Mouse (Mus musculus): ENCODE measurements around the gene Slc25a48. TPM values are rescaled to one million over a fixed set of nuclear protein-coding genes. Genes with fewer than 3 reads are reported as not detected.

The Slc25a48 gene
- not detected in 2 replicates for polyA plus RNA-seq (2015; fragmentation: Nextera tagmentation; extraction: Ambion mirVana)

GRCm38 (mm10) chr13:56438211-56439075 is at the start of gene Slc25a48:
Gene Slc25a48 (plus strand): TSS chr13:56438355.
- Histone ChIP-seq H3K36me3 (no peaks in the 10 kb centered on the region), H3K4me1 (replicated peaks) (peaks cover 17% of the 10 kb centered on the region), H3K9ac (replicated peaks) (no peak within 1 kb of the TSS), H3K9me3 (no peaks in the 10 kb centered on the region), H3K4me3 (replicated peaks) (peak within 1 kb of the TSS; percentile 33), H3K27ac (no peak within 1 kb of the TSS), H3K27me3 (peaks cover 68% of the 10 kb centered on the region), H3K4me2 (replicated peaks) (peak within 1 kb of the TSS; percentile 52)
- WGBS: 4% methylated on average over 51 of the region's 51 CpGs
- ATAC-seq: peak; percentile 45; the same call in 1 of the 2 replicates

DNA sequence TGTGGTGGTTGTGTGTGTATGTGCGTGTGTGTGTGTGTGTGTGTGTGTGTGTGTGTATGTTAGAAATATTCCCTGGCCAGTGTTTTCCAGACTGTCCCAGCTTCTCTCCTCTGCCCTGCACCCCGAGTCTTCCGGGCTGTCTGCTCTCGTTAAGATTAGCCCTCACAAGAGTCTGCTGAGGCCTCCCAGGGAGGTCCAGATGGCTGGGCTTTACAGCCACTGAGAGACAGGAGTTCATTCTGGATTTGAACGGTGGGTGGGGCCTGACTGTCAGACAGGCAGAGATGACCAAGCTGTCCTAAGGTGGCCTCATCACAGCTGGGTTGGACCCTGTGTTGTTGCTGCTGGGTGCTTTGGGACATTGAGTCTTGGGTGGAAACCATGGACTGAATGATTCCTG is 40.6 kb upstream of the Slc25a48 start:
- Histone ChIP-seq H3K9me3 (no peaks in the 10 kb centered on the region), H3K4me1 (replicated peaks) (no peaks in the 10 kb centered on the region), H3K27me3 (no peaks in the 10 kb centered on the region), H3K36me3 (no peaks in the 10 kb centered on the region), H3K4me2 (replicated peaks) (no peak overlapping the region), H3K9ac (replicated peaks) (no peak overlapping the region), H3K27ac (no peak overlapping the region), H3K4me3 (replicated peaks) (no peak overlapping the region)
- no peak for ATAC-seq
- 42% methylated on average over 5 of the region's 5 CpGs for WGBS

GRCm38 (mm10) chr13:56401186-56401585 is 37.0 kb upstream of the Slc25a48 start:
- ATAC-seq: no peak
- no peaks in the 10 kb centered on the region for H3K9me3 ChIP-seq
- H3K4me2 ChIP-seq (replicated peaks): no peak overlapping the region
- no peaks in the 10 kb centered on the region for H3K4me1 ChIP-seq (replicated peaks)
- 52% methylated on average over 4 of the region's 4 CpGs for WGBS
- no peaks in the 10 kb centered on the region for H3K36me3 ChIP-seq
- H3K9ac ChIP-seq (replicated peaks): no peak overlapping the region
- no peak overlapping the region for H3K4me3 ChIP-seq (replicated peaks)
- H3K27me3 ChIP-seq: 0 out of 2 replicates have a peak, but pooled peaks cover 2% of the 10 kb centered on the region
- H3K27ac ChIP-seq: no peak overlapping the region

- no peak overlapping the region for H3K4me2 ChIP-seq (replicated peaks)
- no peaks in the 10 kb centered on the region for H3K36me3 ChIP-seq
- H3K27ac ChIP-seq: no peak overlapping the region
- WGBS: 83% methylated on average over 8 of the region's 8 CpGs
- no peaks in the 10 kb centered on the region for H3K9me3 ChIP-seq
- no peak overlapping the region for H3K4me3 ChIP-seq (replicated peaks)
- no peak for ATAC-seq
- no peaks in the 10 kb centered on the region for H3K4me1 ChIP-seq (replicated peaks)
- H3K9ac ChIP-seq (replicated peaks): no peak overlapping the region
- 0 out of 2 replicates have a peak, but pooled peaks cover 2% of the 10 kb centered on the region for H3K27me3 ChIP-seq
Observed at GRCm38 (mm10) chr13:56403381-56404086, 34.6 kb upstream of the Slc25a48 start.

- WGBS: 82% methylated on average over 6 of the region's 6 CpGs
- H3K27me3 ChIP-seq: 0 out of 2 replicates have a peak, but pooled peaks cover 2% of the 10 kb centered on the region
- H3K27ac ChIP-seq: no peak overlapping the region
- H3K9me3 ChIP-seq: no peaks in the 10 kb centered on the region
- no peaks in the 10 kb centered on the region for H3K4me1 ChIP-seq (replicated peaks)
- H3K9ac ChIP-seq (replicated peaks): no peak overlapping the region
- no peak overlapping the region for H3K4me3 ChIP-seq (replicated peaks)
- H3K36me3 ChIP-seq: no peaks in the 10 kb centered on the region
- ATAC-seq: no peak
- no peak overlapping the region for H3K4me2 ChIP-seq (replicated peaks)
Observed at GRCm38 (mm10) chr13:56404511-56405140, 33.5 kb upstream of the Slc25a48 start.

DNA sequence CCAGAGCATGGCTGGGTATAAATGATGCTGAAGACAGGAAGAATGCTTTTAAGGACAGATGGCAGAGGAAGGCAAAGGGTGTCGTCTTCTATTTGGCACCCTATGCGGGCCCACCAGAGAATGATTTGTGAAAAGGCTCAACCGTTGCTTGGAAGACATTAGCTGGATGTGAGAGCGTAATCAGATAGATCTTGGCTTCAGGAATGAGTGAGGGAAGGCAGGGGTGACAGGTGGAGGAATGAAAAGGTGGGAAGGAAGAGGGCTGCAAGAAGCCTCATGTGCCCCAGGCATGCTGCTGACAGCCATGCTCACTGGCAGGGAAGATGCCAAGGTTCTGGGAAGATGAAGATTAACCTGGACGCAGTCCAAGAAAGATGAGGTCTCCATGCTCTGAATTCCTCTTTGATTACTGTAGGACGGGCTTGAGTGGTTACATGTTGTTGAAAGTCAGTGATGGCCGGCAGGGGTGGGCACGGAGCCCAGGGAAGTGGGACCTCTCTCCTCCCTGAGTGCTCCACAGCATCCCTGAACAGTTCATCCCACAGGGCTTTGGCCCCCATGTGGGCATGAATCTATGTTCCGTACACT is 25.8 kb upstream of the Slc25a48 start:
- Histone ChIP-seq H3K4me2 (replicated peaks) (no peak overlapping the region), H3K27me3 (peaks cover 23% of the 10 kb centered on the region), H3K4me3 (replicated peaks) (no peak overlapping the region), H3K36me3 (no peaks in the 10 kb centered on the region), H3K9me3 (no peaks in the 10 kb centered on the region), H3K27ac (no peak overlapping the region), H3K4me1 (replicated peaks) (peaks cover 9% of the 10 kb centered on the region), H3K9ac (replicated peaks) (no peak overlapping the region)
- no peak for ATAC-seq
- WGBS: 90% methylated on average over 9 of the region's 9 CpGs

DNA sequence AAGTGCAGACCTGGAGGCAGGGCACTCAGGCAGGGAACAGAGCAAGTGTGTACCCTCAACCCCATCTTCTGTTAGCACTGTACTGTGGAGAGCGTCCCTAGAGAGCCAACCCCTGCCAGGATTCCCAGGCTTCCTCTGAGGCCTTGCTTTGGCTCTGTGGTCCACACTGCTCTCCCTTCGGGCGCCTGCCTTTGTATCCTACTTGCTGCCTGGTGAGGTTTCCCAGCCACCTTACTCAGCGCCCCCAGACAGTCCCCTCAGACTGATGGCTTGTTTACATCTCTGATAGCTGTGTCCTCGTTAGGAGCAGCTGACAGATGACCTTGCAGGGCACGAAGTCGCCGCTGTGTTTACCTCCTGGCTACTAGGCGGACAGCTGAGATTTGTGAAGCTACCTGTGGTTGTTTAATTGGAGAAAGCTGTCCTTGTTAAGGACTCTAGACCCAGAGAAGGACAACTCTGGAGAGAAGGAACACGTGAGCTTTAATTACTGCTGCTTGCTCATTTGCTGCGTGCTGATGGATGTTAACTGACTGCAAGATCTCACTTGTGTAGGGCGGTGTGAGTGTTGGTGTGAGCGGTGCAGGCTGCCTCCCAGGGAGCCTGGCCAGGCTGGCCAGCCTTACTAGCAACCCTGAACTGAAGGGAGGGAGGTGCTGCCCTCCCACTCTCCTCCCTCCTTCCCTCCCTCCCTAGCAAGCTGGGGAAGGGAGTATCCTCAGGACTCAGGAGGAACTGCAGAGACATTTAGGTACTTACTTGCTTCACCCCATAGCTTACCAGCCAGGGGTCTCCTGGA is 19.3 kb upstream of the Slc25a48 start:
- no peaks in the 10 kb centered on the region for H3K36me3 ChIP-seq
- H3K9me3 ChIP-seq: no peaks in the 10 kb centered on the region
- WGBS: 66% methylated on average over 13 of the region's 13 CpGs
- no peak for ATAC-seq
- H3K4me2 ChIP-seq (replicated peaks): no peak overlapping the region
- no peak overlapping the region for H3K4me3 ChIP-seq (replicated peaks)
- no peak overlapping the region for H3K27ac ChIP-seq
- no peak overlapping the region for H3K9ac ChIP-seq (replicated peaks)
- peaks cover 51% of the 10 kb centered on the region for H3K27me3 ChIP-seq
- peaks cover 21% of the 10 kb centered on the region for H3K4me1 ChIP-seq (replicated peaks)

DNA sequence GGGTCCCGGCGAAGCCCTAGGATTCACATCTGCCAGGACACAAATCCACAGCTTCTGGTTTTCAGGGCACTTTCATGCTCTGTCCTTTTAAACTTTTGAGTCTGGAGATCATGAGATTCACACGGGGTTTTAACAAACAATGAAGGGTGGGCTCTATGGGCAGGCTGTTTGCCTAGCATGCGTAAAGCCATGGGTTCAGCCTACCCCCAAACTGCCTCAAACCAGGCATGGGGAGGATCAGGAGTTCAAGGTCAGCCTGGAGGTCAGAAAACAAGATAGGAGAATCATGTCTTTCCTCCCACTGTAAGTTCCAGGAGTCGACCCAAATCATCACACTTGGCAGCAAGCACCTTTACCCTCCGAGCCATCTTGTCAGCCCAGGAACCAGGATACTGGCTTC is 18.6 kb upstream of the Slc25a48 start:
- no peak for ATAC-seq
- Histone ChIP-seq H3K27ac (no peak overlapping the region), H3K9ac (replicated peaks) (no peak overlapping the region), H3K4me1 (replicated peaks) (peaks cover 18% of the 10 kb centered on the region), H3K4me2 (replicated peaks) (no peak overlapping the region), H3K9me3 (no peaks in the 10 kb centered on the region), H3K36me3 (no peaks in the 10 kb centered on the region), H3K4me3 (replicated peaks) (no peak overlapping the region), H3K27me3 (peaks cover 51% of the 10 kb centered on the region)
- WGBS: 77% methylated on average over 6 of the region's 6 CpGs

- Histone ChIP-seq H3K4me2 (replicated peaks) (peak overlapping the region; percentile 5; the same call in 1 of the 2 replicates), H3K27ac (no peak overlapping the region), H3K4me1 (replicated peaks) (peaks cover 17% of the 10 kb centered on the region; the same call in 1 of the 2 replicates), H3K9me3 (no peaks in the 10 kb centered on the region), H3K27me3 (peaks cover 51% of the 10 kb centered on the region), H3K36me3 (no peaks in the 10 kb centered on the region), H3K4me3 (replicated peaks) (no peak overlapping the region), H3K9ac (replicated peaks) (no peak overlapping the region)
- peak; percentile 71 for ATAC-seq
- WGBS: 17% methylated on average over 16 of the region's 16 CpGs
Observed at GRCm38 (mm10) chr13:56422072-56422723, 16.0 kb upstream of the Slc25a48 start.

DNA sequence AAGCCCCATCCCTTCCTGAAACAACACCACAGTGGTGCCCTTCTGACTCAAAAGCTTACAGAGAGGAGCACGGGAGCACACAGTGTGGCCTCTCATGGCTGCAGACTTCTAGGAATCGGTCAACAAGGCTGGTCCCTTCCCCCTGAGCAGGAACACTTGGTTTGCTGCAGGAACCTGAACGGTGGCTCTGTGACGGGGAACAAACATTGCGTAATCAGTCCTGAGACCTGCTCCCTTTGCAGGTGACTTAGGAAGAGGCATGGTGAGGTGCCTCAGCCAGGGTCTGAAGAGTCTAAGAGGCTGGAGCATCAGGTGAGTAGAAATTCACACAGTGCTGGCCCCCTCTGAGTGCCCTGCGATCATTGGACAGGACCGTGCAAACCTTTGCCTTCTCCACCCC is 12.2 kb upstream of the Slc25a48 start:
- Histone ChIP-seq H3K9me3 (no peaks in the 10 kb centered on the region), H3K36me3 (no peaks in the 10 kb centered on the region), H3K9ac (replicated peaks) (no peak overlapping the region), H3K4me3 (replicated peaks) (no peak overlapping the region), H3K27me3 (peaks cover 50% of the 10 kb centered on the region), H3K27ac (no peak overlapping the region), H3K4me2 (replicated peaks) (no peak overlapping the region), H3K4me1 (replicated peaks) (peaks cover 17% of the 10 kb centered on the region; the same call in 1 of the 2 replicates)
- 90% methylated on average over 7 of the region's 7 CpGs for WGBS
- ATAC-seq: no peak

DNA sequence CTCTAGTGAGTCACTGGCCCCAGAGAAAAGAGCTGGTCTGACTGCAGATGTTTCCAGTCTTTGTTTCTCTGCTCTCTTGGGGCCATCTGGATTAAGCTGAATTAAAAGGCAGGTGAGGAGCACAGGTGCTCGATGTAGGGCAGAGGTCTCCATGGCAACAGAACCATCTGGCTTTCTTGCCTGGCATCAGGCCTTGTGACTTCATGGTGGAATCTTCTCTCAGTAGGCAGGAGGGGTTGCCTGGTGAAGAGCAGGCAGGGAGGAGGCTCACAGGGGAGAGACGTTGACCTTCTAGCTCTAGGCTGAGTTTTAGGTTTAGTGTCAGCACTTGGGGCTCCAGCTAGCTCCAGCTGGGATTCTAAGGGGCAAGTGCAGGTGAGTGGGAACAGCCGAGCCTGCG is 11.8 kb upstream of the Slc25a48 start, which contains the start of gene Gm3045:
Gene Gm3045, plus strand, starts transcription at position 230 of the 400 bp plus-strand sequence.
- Histone ChIP-seq H3K9ac (replicated peaks) (no peak within 1 kb of the TSS), H3K27ac (no peak within 1 kb of the TSS), H3K36me3 (no peaks in the 10 kb centered on the region), H3K9me3 (no peaks in the 10 kb centered on the region), H3K27me3 (peaks cover 49% of the 10 kb centered on the region), H3K4me2 (replicated peaks) (no peak within 1 kb of the TSS), H3K4me1 (replicated peaks) (peaks cover 17% of the 10 kb centered on the region; the same call in 1 of the 2 replicates), H3K4me3 (replicated peaks) (no peak within 1 kb of the TSS)
- WGBS: 84% methylated on average over 4 of the region's 4 CpGs
- no peak for ATAC-seq

Data from midbrain, embryonic 13.5 days (tissue).